Mouse (Mus musculus) forebrain, embryonic 16.5 days (tissue): ENCODE data around the gene Phf3. TPM values are rescaled to one million over a fixed set of nuclear protein-coding genes. Genes with fewer than 3 reads are reported as not detected.

Experiments used
- ATAC-seq: fragments of 200-750 bp; cut with Nextera tagmentation; 2 replicates; pipeline ENCODE4 v1.8.0; 2017; ENCODE audit warnings: mild to moderate bottlenecking, moderate library complexity
- H3K27ac ChIP-seq: fragments of 300-500 bp; sonication (generic); 2 replicates; pipeline ENCODE4 v1.5.1; 2014; ENCODE audit warnings: low read length, control low read depth
- H3K27me3 ChIP-seq: fragments of 300-500 bp; sonication (generic); replicated peaks from 2 replicates; pipeline ENCODE4 v1.6.1; 2014; ENCODE audit warnings: low read length; ENCODE audit not compliant: control insufficient read depth, insufficient read depth
- H3K36me3 ChIP-seq: fragments of 300-500 bp; sonication (generic); 2 replicates; pipeline ENCODE4 v1.6.1; 2014; ENCODE audit not compliant: control insufficient read depth, insufficient read depth
- H3K4me1 ChIP-seq: fragments of 300-500 bp; sonication (generic); replicated peaks from 2 replicates; pipeline ENCODE4 v1.6.1; 2014; ENCODE audit warnings: low read length; ENCODE audit not compliant: control insufficient read depth, insufficient read depth
- H3K4me2 ChIP-seq: fragments of 300-500 bp; sonication (generic); 2 replicates; pipeline ENCODE4 v1.6.1; 2014; ENCODE audit warnings: mild to moderate bottlenecking, low read length, control low read depth
- H3K4me3 ChIP-seq: fragments of 300-500 bp; sonication (generic); replicated peaks from 2 replicates; pipeline ENCODE4 v1.5.1; 2014; ENCODE audit warnings: mild to moderate bottlenecking, low read length, control low read depth
- H3K9ac ChIP-seq: fragments of 300-500 bp; sonication (generic); replicated peaks from 2 replicates; pipeline ENCODE4 v1.6.1; 2014; ENCODE audit warnings: low read depth, low read length, control low read depth
- H3K9me3 ChIP-seq: fragments of 300-500 bp; sonication (generic); 2 replicates; pipeline ENCODE4 v1.6.1; 2016; ENCODE audit warnings: low read length; ENCODE audit not compliant: control insufficient read depth
- WGBS: fragments of 180-500 bp; shearing (Covaris S2); extraction: QIAGEN DNeasy Blood & Tissue Kit; methylation state at CpG from one replicate; pipeline ENCODE4 v1.1.7; 2014; 5-methylcytosine and 5-hydroxymethylcytosine counted together
- polyA plus RNA-seq: library from polyadenylated mRNA; unstranded; fragments of >200 nt; fragmentation: Nextera tagmentation; extraction: Ambion mirVana; gene quantifications from 2 replicates; pipeline ENCODE4 v1.2.1, GENCODE M21; 2015

Gene Phf3
- polyA plus RNA-seq, 1 experiment from 2014 or later = 43.9 TPM

DNA sequence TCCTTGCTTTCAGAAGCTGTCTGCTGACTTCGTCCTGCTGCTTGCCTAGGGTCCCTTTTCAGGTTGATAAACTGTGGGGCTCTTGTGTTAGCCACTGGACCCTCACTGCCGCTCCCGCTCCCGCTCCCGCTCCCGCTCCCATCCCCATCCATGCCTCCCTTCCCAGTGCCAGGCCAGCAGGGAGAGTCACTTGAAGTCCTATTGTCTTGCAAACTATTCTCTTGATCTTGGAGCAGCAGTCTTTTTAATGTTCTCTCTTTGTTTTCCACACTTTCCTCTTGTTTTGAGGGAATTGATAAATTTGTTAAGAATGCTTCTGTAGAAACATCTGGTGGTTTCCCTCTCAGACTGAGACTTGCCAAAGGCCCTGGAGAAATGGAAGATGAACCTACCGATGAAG lies 68.8 kb downstream of the Phf3 start:
- peaks cover 44% of the 10 kb centered on the region for H3K36me3 ChIP-seq
- no peak overlapping the region for H3K4me3 ChIP-seq
- H3K27me3 ChIP-seq = no peaks in the 10 kb centered on the region
- no peak overlapping the region for H3K4me2 ChIP-seq
- WGBS = 85% methylated on average over 7 of the region's 7 CpGs
- no peak overlapping the region for H3K9ac ChIP-seq
- no peak overlapping the region for H3K27ac ChIP-seq
- no peaks in the 10 kb centered on the region for H3K9me3 ChIP-seq
- no peaks in the 10 kb centered on the region for H3K4me1 ChIP-seq
- ATAC-seq = no peak

DNA sequence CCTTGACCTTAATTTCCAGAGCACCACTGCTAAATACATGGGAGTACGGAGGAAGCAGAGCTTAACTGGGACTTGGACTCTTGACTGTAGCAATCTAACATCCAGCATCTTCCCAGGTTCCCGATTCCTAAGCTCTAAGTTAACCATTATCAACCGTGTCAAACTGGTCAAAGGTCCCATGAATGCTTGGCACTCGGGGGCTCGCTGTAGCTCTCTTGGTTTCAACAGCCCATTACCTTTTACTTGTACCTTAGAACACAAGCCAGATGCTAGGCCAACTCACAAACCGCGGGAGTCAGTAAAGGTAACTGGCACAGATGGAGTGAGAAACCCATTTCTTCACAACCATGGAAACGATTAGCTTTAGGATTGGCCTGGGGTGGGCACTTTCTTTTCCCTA lies 71.8 kb downstream of the Phf3 start:
- H3K27ac ChIP-seq = no peak overlapping the region
- H3K4me1 ChIP-seq = no peaks in the 10 kb centered on the region

DNA sequence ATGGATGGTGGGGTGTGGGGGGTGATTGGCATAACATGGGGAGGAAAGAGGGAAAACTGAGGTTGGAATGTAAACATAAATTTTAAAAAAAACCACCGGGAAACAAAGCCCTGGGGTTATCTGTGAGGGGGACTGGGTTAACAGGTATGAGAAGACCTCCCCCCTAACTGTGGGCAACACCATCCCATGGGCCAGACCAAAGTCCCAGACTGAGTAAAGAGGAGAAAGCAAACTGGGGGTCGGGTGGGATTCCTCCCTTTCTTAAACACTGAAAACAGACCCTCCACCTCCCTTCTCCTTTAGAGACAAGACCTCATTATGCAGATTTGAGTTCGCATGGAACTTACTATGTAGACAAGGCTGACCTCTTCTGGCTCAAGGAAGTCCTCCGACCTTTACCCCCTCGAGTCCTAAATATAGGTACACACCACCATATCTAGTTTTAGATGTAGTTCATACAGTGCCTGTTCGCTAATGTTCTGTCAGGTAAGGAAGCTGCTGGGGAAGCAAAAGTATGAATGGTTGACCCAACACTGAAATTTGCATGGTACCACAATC lies 74.4 kb downstream of the Phf3 start:
- Histone ChIP-seq H3K9ac (no peak overlapping the region), H3K4me2 (no peak overlapping the region), H3K4me1 (no peaks in the 10 kb centered on the region), H3K27me3 (no peaks in the 10 kb centered on the region), H3K9me3 (no peaks in the 10 kb centered on the region), H3K4me3 (no peak overlapping the region), H3K36me3 (peaks cover 12% of the 10 kb centered on the region), H3K27ac (no peak overlapping the region)
- ATAC-seq = no peak
- 81% methylated on average over 6 of the region's 6 CpGs for WGBS

More for the DNA sequence above, 71.8 kb downstream of the Phf3 start:
- H3K27me3 ChIP-seq = no peaks in the 10 kb centered on the region
- H3K9me3 ChIP-seq = no peaks in the 10 kb centered on the region
- 94% methylated on average over 8 of the region's 8 CpGs for WGBS
- no peak for ATAC-seq
- no peak overlapping the region for H3K9ac ChIP-seq
- H3K36me3 ChIP-seq = peaks cover 27% of the 10 kb centered on the region
- H3K4me2 ChIP-seq = no peak overlapping the region
- no peak overlapping the region for H3K4me3 ChIP-seq

DNA sequence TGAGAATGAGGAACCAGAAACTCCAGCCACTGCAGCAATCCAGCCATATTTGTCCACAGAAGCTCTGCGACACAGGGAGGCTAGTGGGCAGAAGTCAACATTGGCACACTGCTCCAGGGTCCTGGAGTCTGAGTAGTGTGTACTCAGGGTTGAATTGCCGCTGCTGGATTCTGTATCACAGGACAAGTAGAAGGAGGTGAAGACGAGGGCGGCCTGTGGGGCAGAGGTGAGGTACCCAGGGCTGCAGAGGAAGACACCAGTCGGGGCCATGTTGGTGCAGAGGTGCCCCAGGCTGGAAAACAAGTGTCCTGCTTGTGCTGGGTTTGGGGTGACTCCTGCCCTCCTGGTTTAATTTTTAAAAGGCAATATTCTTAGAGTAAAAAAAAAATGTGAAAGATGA lies 79.1 kb downstream of the Phf3 start:
- no peak for ATAC-seq
- no peak overlapping the region for H3K9ac ChIP-seq
- WGBS = 97% methylated on average over 5 of the region's 5 CpGs

DNA sequence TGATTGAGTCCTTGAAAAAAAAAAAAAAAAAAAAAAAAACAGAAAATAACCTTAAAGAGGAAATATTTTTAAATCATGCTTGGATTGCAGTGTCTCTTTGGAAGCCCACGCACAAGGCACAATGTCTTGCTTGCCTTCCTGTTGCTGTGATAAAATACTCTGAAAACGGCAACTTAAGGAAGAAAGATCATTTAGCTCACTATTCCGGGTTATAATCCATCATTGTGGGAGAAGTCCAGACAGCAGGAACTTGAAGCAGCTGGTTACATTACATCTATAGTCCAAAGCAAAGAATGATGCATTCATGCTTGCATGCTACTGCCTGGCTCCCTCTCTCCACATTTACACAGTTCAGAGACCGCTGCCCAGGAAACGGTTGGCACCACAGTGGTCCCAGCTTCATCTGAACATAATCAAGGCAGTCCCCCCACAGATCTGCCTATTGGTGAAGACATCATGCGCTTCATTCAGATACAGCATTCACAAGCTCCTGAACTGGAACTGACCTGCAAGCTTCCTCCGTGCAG lies 80.3 kb downstream of the Phf3 start:
- WGBS = 81% methylated on average over 7 of the region's 7 CpGs
- Histone ChIP-seq H3K9ac (no peak overlapping the region), H3K36me3 (no peaks in the 10 kb centered on the region), H3K4me1 (no peaks in the 10 kb centered on the region), H3K4me3 (no peak overlapping the region), H3K4me2 (no peak overlapping the region), H3K27ac (no peak overlapping the region), H3K9me3 (no peaks in the 10 kb centered on the region), H3K27me3 (no peaks in the 10 kb centered on the region)
- no peak for ATAC-seq

More for the DNA sequence above, 79.1 kb downstream of the Phf3 start:
- Histone ChIP-seq H3K9me3 (no peaks in the 10 kb centered on the region), H3K36me3 (no peaks in the 10 kb centered on the region), H3K27me3 (no peaks in the 10 kb centered on the region), H3K27ac (no peak overlapping the region), H3K4me3 (no peak overlapping the region), H3K4me2 (no peak overlapping the region), H3K4me1 (no peaks in the 10 kb centered on the region)

DNA sequence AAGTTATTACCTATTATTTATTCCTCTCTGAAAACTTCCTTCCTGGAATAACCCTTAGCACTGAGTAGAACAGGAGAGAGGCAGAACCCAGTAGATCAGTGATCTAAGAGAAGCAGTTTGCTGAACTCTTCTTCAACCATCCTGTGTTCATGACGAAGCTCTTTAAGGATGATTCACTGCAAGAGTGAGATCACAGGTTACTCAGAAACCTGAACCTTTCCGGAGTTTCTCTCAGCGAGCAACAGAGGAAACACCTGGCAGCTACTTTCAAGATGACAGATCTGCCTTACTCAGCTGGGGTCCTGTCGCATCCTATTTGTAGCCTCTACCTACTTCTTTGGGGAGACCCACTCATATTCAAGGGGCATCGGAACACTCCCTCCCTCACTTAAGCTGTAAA lies 80.8 kb downstream of the Phf3 start:
- H3K9ac ChIP-seq = no peak overlapping the region
- no peak overlapping the region for H3K27ac ChIP-seq
- no peak for ATAC-seq
- WGBS = 85% methylated on average over 5 of the region's 5 CpGs
- no peaks in the 10 kb centered on the region for H3K36me3 ChIP-seq
- H3K27me3 ChIP-seq = no peaks in the 10 kb centered on the region
- no peak overlapping the region for H3K4me2 ChIP-seq
- no peaks in the 10 kb centered on the region for H3K9me3 ChIP-seq
- H3K4me3 ChIP-seq = no peak overlapping the region
- H3K4me1 ChIP-seq = no peaks in the 10 kb centered on the region

DNA sequence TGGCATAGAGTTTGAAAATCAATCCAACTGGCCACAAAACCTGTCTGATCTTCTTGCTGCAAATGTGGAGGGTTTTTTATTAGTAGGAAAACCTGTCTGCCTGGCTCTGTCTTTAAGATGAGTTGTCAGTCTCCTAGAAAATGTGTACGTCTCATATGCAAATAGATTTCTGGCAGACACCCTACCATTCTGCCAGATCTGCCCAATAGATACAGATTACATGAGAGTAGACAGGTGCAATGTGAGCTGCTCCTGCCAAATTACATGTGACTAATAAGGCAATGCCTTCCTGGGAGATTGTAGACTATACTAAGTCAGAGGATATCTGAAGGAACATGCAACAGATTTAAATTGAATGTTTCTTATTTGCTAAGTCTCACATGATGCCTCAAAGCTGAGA lies 83.5 kb downstream of the Phf3 start:
- Histone ChIP-seq H3K27ac (no peak overlapping the region), H3K9ac (no peak overlapping the region), H3K27me3 (no peaks in the 10 kb centered on the region), H3K9me3 (0 out of 2 replicates have a peak, but pooled peaks cover 2% of the 10 kb centered on the region), H3K4me2 (no peak overlapping the region), H3K4me1 (no peaks in the 10 kb centered on the region), H3K36me3 (no peaks in the 10 kb centered on the region), H3K4me3 (no peak overlapping the region)
- peak; percentile 76 for ATAC-seq
- WGBS = 55% methylated on average over 1 of the region's 1 CpGs

DNA sequence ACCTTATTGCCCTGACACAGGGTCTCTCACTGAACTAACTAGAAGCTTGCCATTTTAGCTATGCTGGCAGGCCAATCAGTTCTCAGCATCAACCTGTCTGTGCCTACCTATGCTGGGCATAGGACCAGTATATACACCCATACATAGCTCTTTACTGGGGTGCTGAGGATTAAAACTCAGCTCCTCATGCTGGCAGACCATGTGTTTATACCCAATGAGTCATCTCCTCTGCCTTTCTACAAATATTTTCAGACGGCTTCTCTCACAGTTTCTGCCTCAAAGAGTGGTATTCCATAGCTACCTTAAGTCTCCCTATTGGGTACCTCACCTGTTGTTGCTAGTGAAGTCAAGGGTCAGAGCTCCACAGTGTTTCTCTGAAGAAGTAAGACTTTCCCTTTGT lies 84.0 kb downstream of the Phf3 start:
- ATAC-seq = peak; percentile 10; the same call in 1 of the 2 replicates
- Histone ChIP-seq H3K9me3 (0 out of 2 replicates have a peak, but pooled peaks cover 2% of the 10 kb centered on the region), H3K4me3 (no peak overlapping the region), H3K9ac (no peak overlapping the region), H3K27me3 (no peaks in the 10 kb centered on the region), H3K36me3 (no peaks in the 10 kb centered on the region), H3K4me2 (no peak overlapping the region), H3K27ac (no peak overlapping the region), H3K4me1 (no peaks in the 10 kb centered on the region)
- WGBS = 70% methylated on average over 1 of the region's 1 CpGs

DNA sequence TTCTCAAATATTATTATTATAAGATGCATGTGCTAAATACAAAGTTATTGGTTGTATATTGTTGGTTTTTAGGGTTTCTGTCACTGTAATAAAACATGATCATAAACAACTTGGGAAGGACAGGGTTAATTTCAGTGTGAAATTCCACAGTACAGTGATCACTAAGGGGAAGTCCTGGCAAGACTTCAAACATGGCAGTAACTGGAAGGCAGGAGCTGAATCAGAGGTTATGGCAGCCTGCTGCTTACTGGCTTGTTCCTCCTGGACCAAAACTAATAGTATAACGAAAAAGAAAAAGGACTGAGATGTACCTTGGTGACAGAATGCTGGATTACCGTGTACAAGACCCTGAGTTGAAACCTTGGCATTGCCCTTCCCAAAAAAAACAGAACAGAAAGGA lies 84.7 kb downstream of the Phf3 start:
- no peak overlapping the region for H3K9ac ChIP-seq
- no peak for ATAC-seq
- 34% methylated on average over 2 of the region's 2 CpGs for WGBS
- H3K36me3 ChIP-seq = no peaks in the 10 kb centered on the region
- H3K4me2 ChIP-seq = no peak overlapping the region
- H3K4me3 ChIP-seq = no peak overlapping the region
- 0 out of 2 replicates have a peak, but pooled peaks cover 2% of the 10 kb centered on the region for H3K9me3 ChIP-seq
- H3K4me1 ChIP-seq = no peaks in the 10 kb centered on the region
- H3K27ac ChIP-seq = no peak overlapping the region
- H3K27me3 ChIP-seq = no peaks in the 10 kb centered on the region

DNA sequence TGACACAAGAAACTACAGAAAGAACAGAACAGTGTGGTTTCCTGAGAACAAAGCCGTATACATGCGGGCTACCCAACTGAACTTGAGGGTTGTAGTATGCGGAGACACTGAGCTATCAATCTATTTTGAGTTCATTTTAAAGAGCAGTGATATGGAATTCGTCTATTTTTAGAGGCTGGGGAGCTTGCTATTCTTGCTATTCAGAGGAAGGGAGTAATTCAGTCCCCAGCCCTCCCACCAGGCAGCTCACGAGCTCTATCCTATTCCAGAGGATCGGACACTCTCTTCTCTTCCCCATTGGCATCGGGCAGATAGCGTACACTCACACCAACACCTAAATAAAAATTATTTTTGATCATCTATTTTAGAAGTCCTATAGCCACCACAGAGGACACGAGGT lies 87.1 kb downstream of the Phf3 start:
- Histone ChIP-seq H3K4me2 (no peak overlapping the region), H3K4me1 (no peaks in the 10 kb centered on the region), H3K4me3 (no peak overlapping the region), H3K9me3 (0 out of 2 replicates have a peak, but pooled peaks cover 2% of the 10 kb centered on the region), H3K9ac (no peak overlapping the region), H3K27me3 (no peaks in the 10 kb centered on the region), H3K27ac (no peak overlapping the region), H3K36me3 (no peaks in the 10 kb centered on the region)
- ATAC-seq = no peak
- WGBS = 91% methylated on average over 9 of the region's 9 CpGs
